29 mouse cellular contexts compared by ENCODE assay signal in genomic region chr16:86536479-86536878, GRCm38 (mm10).
A peak's percentile ranks its signal among the peaks of the same experiment; 100 is the strongest.
DNase-seq lines count a peak whose midpoint lies in the region; ATAC-seq and TF ChIP-seq lines count a peak whose summit lies in the region.
"Had no signal": no experiment of that assay in that cellular context is flagged by ENCODE, and none has a peak within 500 bp of the region (broad histone marks: within the 10 kb centered on the region; RNA-seq: fewer than 3 reads in every experiment).

No protein-coding gene starts in this region.

- DNase-seq in layer of hippocampus, adult 9-11 months: peak; percentile 14
- no peak for DNase-seq in layer of hippocampus, postnatal 36 days
- peak; percentile 41 for DNase-seq in brain, adult 2 months (ENCODE audit: low read depth, low spot score)
- DNase-seq: adrenal gland, postnatal 25 days; cerebellum, adult 18-20 months; cerebellum, postnatal 10 days; gastrocnemius, adult 2 months; gastrocnemius, postnatal 36 days; heart, adult 2 months; heart, postnatal 14 days; kidney, adult 11 months; kidney, postnatal 10 days; liver, embryonic 13.5 days; midbrain, embryonic 14.5 days; thymus, adult 18-20 months; thymus, postnatal 25 days had no signal

- no peak overlapping the region for H3K4me3 ChIP-seq in intestine, embryonic 15.5 days (replicated peaks)
- no peak overlapping the region for H3K4me3 ChIP-seq in intestine, postnatal 0 days (ENCODE audit: low read depth, low read length)
- no peak overlapping the region for H3K4me3 ChIP-seq in stomach, embryonic 15.5 days (replicated peaks)
- H3K4me3 ChIP-seq in forebrain, embryonic 12.5 days (replicated peaks): no peak overlapping the region
- H3K4me3 ChIP-seq: embryonic facial prominence, embryonic 15.5 days; gastrocnemius, adult 2 months; heart, adult 2 months; heart, embryonic 13.5 days; hindbrain, embryonic 10.5 days; limb, embryonic 10.5 days; limb, embryonic 15.5 days; liver, embryonic 13.5 days; lung, embryonic 15.5 days had no signal

- no peak overlapping the region for H3K27ac ChIP-seq in intestine, embryonic 15.5 days
- no peak overlapping the region; the same call in 1 of the 2 replicates for H3K27ac ChIP-seq in intestine, postnatal 0 days (ENCODE audit: low read depth, low read length)
- no peak overlapping the region for H3K27ac ChIP-seq in stomach, embryonic 15.5 days
- H3K27ac ChIP-seq in forebrain, embryonic 12.5 days: no peak overlapping the region
- H3K27ac ChIP-seq: embryonic facial prominence, embryonic 15.5 days; gastrocnemius, adult 2 months; heart, adult 2 months; heart, embryonic 13.5 days; hindbrain, embryonic 10.5 days; limb, embryonic 10.5 days; limb, embryonic 15.5 days; liver, embryonic 13.5 days; lung, embryonic 15.5 days had no signal

- H3K4me2 ChIP-seq in intestine, embryonic 15.5 days (replicated peaks): no peak overlapping the region
- H3K4me2 ChIP-seq in intestine, postnatal 0 days (replicated peaks; ENCODE audit: low read depth): no peak overlapping the region
- no peak overlapping the region for H3K4me2 ChIP-seq in stomach, embryonic 15.5 days
- H3K4me2 ChIP-seq in forebrain, embryonic 12.5 days: no peak overlapping the region
- H3K4me2 ChIP-seq: embryonic facial prominence, embryonic 15.5 days; heart, embryonic 13.5 days; limb, embryonic 15.5 days; liver, embryonic 13.5 days; lung, embryonic 15.5 days had no signal

- 51% methylated on average over 5 of the region's 5 CpGs for WGBS in intestine, embryonic 15.5 days
- WGBS in intestine, postnatal 0 days: 58% methylated on average over 5 of the region's 5 CpGs
- WGBS in stomach, embryonic 15.5 days: 47% methylated on average over 5 of the region's 5 CpGs
- 77% methylated on average over 5 of the region's 5 CpGs for WGBS in forebrain, embryonic 12.5 days

- H3K27me3 ChIP-seq in intestine, embryonic 15.5 days (replicated peaks): no peaks in the 10 kb centered on the region
- H3K27me3 ChIP-seq in intestine, postnatal 0 days (replicated peaks; ENCODE audit: control insufficient read depth, insufficient read depth, low read length): no peaks in the 10 kb centered on the region
- H3K27me3 ChIP-seq in stomach, embryonic 15.5 days (replicated peaks): no peaks in the 10 kb centered on the region
- no peaks in the 10 kb centered on the region for H3K27me3 ChIP-seq in forebrain, embryonic 12.5 days
- H3K27me3 ChIP-seq: embryonic facial prominence, embryonic 15.5 days; heart, embryonic 13.5 days; limb, embryonic 15.5 days; liver, embryonic 13.5 days; lung, embryonic 15.5 days had no signal

- ATAC-seq in intestine, embryonic 15.5 days: 0 out of 2 replicates have a peak, but pooled peaks have one; percentile 36
- no peak for ATAC-seq in intestine, postnatal 0 days
- peak; percentile 47; the same call in 1 of the 2 replicates for ATAC-seq in stomach, embryonic 15.5 days (ENCODE audit: insufficient read depth, low FRiP score, low read depth)
- no peak for ATAC-seq in forebrain, embryonic 12.5 days (ENCODE audit: low FRiP score)
- ATAC-seq: CD4-positive, CD25-positive, alpha-beta regulatory T cell, adult 4 months; forebrain, embryonic 14.5 days; hindbrain, embryonic 16.5 days had no signal

- H3K4me1 ChIP-seq in intestine, embryonic 15.5 days (replicated peaks): no peaks in the 10 kb centered on the region
- no peaks in the 10 kb centered on the region for H3K4me1 ChIP-seq in intestine, postnatal 0 days (replicated peaks; ENCODE audit: control insufficient read depth, insufficient read depth, low read length)
- no peaks in the 10 kb centered on the region for H3K4me1 ChIP-seq in stomach, embryonic 15.5 days
- no peaks in the 10 kb centered on the region for H3K4me1 ChIP-seq in forebrain, embryonic 12.5 days
- H3K4me1 ChIP-seq: embryonic facial prominence, embryonic 15.5 days; heart, embryonic 13.5 days; hindbrain, embryonic 10.5 days; limb, embryonic 10.5 days; limb, embryonic 15.5 days; liver, embryonic 13.5 days; lung, embryonic 15.5 days had no signal

- no peaks in the 10 kb centered on the region for H3K36me3 ChIP-seq in intestine, embryonic 15.5 days
- no peaks in the 10 kb centered on the region for H3K36me3 ChIP-seq in intestine, postnatal 0 days (ENCODE audit: control insufficient read depth, insufficient read depth)
- no peaks in the 10 kb centered on the region for H3K36me3 ChIP-seq in stomach, embryonic 15.5 days
- H3K36me3 ChIP-seq in forebrain, embryonic 12.5 days (replicated peaks): no peaks in the 10 kb centered on the region
- H3K36me3 ChIP-seq: embryonic facial prominence, embryonic 15.5 days; heart, embryonic 13.5 days; hindbrain, embryonic 10.5 days; limb, embryonic 10.5 days; limb, embryonic 15.5 days; liver, embryonic 13.5 days; lung, embryonic 15.5 days had no signal

- no peaks in the 10 kb centered on the region for H3K9me3 ChIP-seq in intestine, embryonic 15.5 days
- H3K9me3 ChIP-seq in intestine, postnatal 0 days (ENCODE audit: control insufficient read depth): no peaks in the 10 kb centered on the region
- H3K9me3 ChIP-seq in stomach, embryonic 15.5 days: no peaks in the 10 kb centered on the region
- H3K9me3 ChIP-seq in forebrain, embryonic 12.5 days: no peaks in the 10 kb centered on the region
- H3K9me3 ChIP-seq: embryonic facial prominence, embryonic 15.5 days; heart, embryonic 13.5 days; hindbrain, embryonic 10.5 days; limb, embryonic 10.5 days; limb, embryonic 15.5 days; liver, embryonic 13.5 days; lung, embryonic 15.5 days had no signal

- no peak overlapping the region for H3K9ac ChIP-seq in intestine, embryonic 15.5 days
- no peak overlapping the region for H3K9ac ChIP-seq in intestine, postnatal 0 days (ENCODE audit: low read depth, low read length)
- H3K9ac ChIP-seq in stomach, embryonic 15.5 days: no peak overlapping the region
- no peak overlapping the region for H3K9ac ChIP-seq in forebrain, embryonic 12.5 days
- H3K9ac ChIP-seq: embryonic facial prominence, embryonic 15.5 days; heart, embryonic 13.5 days; limb, embryonic 15.5 days; liver, embryonic 13.5 days; lung, embryonic 15.5 days had no signal

- no peak for TF ChIP-seq CTCF in intestine, postnatal 0 days (IDR thresholded peaks at IDR 0.05; ENCODE audit: low read depth)

Comparison
In these comparisons a context has a peak if more than half of its experiments do, and no peak if none do; other contexts are left out.
1. ATAC-seq: peak in intestine, embryonic 15.5 days (single experiment) and stomach, embryonic 15.5 days (single experiment); none in intestine, postnatal 0 days (single experiment) and forebrain, embryonic 12.5 days (single experiment).
2. DNase-seq: peak in layer of hippocampus, adult 9-11 months (single experiment) and brain, adult 2 months (single experiment); none in layer of hippocampus, postnatal 36 days (0 of 2).